Mouse (Mus musculus) spleen, adult 2 months (tissue): ENCODE results near the gene Ctnnb1. TPM values are rescaled to one million over a fixed set of nuclear protein-coding genes. Genes with fewer than 3 reads are reported as not detected.

Experiments used
- DNase-seq, 2 experiments: peaks; one replicate each; pipeline versions ENCODE4 v3.0.0 to v3.0.0-alpha.2; 2012 to 2021; ENCODE audit warnings: low spot score in 2 of 2, low read depth in 1 of 2
- H3K27ac ChIP-seq: fragments of 200-500 bp; 2 replicates; pipeline ENCODE4 v1.5.1; 2012; ENCODE audit warnings: low read length, inconsistent platforms; ENCODE audit not compliant: insufficient read depth
- H3K27me3 ChIP-seq: fragments of 200-500 bp; 2 replicates; pipeline ENCODE4 v1.6.1; 2012; ENCODE audit warnings: mild to moderate bottlenecking, moderate library complexity, low read length, inconsistent platforms; ENCODE audit not compliant: control insufficient read depth, insufficient read depth
- H3K36me3 ChIP-seq: fragments of 200-500 bp; 2 replicates; pipeline ENCODE4 v1.6.1; 2012; ENCODE audit warnings: mild to moderate bottlenecking, low read length, inconsistent platforms; ENCODE audit not compliant: control insufficient read depth, insufficient read depth
- H3K4me1 ChIP-seq: fragments of 200-500 bp; 2 replicates; pipeline ENCODE4 v1.6.1; 2011; ENCODE audit warnings: inconsistent platforms; ENCODE audit not compliant: control insufficient read depth, insufficient read depth, insufficient read length
- H3K4me3 ChIP-seq: fragments of 200-500 bp; 2 replicates; pipeline ENCODE4 v1.5.1; 2011; ENCODE audit warnings: mild to moderate bottlenecking, inconsistent platforms; ENCODE audit not compliant: insufficient read depth, insufficient read length; ENCODE audit errors: extremely low read depth
- CTCF ChIP-seq: fragments of 200-500 bp; IDR thresholded peaks from 2 replicates; pipeline ENCODE4 v1.5.1; 2011; ENCODE audit warnings: mild to moderate bottlenecking, inconsistent platforms; ENCODE audit not compliant: insufficient read depth, insufficient read length, insufficient replicate concordance; ENCODE audit errors: extremely low read depth
- POLR2A ChIP-seq: fragments of 200-500 bp; IDR thresholded peaks from 2 replicates; pipeline ENCODE4 v1.6.1; 2011; ENCODE audit warnings: low read depth, low read length, inconsistent platforms
- WGBS: fragments of 180-500 bp; shearing (Covaris S2); methylation state at CpG from one replicate; pipeline ENCODE4 v1.1.7; 2018; 5-methylcytosine and 5-hydroxymethylcytosine counted together
- polyA plus RNA-seq: library from polyadenylated mRNA; depleted of rRNA; stranded (reverse); fragments of >200 nt; gene quantifications from 2 replicates; pipeline ENCODE4 v1.2.3, GENCODE M21; 2012

The Ctnnb1 gene
- polyA plus RNA-seq, 1 experiment = 62.5 TPM

DNA sequence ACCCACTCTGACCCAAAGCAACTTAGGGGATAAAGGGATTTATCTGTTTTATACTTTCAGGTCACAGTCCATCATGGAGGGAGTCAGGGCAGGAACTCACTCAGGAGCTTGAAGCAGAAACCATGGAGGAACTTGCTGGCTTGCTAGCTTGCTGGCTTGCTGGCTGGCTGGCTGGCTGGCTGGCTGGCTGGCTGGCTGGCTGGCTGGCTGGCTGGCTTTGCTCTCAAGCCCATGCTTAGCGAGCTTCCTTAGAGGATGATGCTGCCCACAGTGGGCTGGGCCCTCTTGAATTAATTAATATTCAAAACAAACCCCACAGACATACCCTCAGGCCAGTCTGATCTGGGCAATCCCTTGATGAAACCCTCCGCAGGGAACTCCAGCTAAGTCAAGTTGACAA, 62.8 kb downstream of the Ctnnb1 start:
- Histone ChIP-seq H3K27me3 (no peaks in the 10 kb centered on the region), H3K27ac (no peak overlapping the region), H3K4me1 (no peaks in the 10 kb centered on the region), H3K4me3 (no peak overlapping the region), H3K36me3 (no peaks in the 10 kb centered on the region)
- DNase-seq = no peak
- 77% methylated on average over 2 of the region's 2 CpGs for WGBS
- TF ChIP-seq POLR2A (no peak), CTCF (no peak)

DNA sequence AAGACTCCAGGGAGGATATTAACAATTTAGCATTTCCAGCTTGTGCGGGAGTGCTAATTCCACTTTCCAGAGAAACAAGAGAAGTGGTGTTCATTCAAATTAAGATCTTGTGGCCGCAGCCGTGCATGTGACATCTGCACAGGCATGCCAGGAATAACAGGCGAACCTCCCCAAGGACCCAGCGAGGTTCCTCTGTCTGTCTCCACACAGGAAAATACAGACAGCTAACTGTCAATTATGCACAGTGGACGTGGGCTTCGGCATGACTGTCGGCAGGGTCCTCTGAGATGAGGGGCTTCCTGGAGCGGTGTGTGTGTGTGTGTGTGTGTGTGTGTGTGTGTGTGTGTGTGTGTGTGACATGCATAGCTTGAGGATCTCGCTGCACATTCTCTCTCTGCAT, 64.0 kb downstream of the Ctnnb1 start:
- TF ChIP-seq CTCF = no peak
- no peak for TF ChIP-seq POLR2A
- Histone ChIP-seq H3K4me1 (no peaks in the 10 kb centered on the region), H3K36me3 (no peaks in the 10 kb centered on the region), H3K4me3 (no peak overlapping the region), H3K27ac (no peak overlapping the region), H3K27me3 (no peaks in the 10 kb centered on the region)
- 66% methylated on average over 10 of the region's 10 CpGs for WGBS
- DNase-seq = no peak

DNA sequence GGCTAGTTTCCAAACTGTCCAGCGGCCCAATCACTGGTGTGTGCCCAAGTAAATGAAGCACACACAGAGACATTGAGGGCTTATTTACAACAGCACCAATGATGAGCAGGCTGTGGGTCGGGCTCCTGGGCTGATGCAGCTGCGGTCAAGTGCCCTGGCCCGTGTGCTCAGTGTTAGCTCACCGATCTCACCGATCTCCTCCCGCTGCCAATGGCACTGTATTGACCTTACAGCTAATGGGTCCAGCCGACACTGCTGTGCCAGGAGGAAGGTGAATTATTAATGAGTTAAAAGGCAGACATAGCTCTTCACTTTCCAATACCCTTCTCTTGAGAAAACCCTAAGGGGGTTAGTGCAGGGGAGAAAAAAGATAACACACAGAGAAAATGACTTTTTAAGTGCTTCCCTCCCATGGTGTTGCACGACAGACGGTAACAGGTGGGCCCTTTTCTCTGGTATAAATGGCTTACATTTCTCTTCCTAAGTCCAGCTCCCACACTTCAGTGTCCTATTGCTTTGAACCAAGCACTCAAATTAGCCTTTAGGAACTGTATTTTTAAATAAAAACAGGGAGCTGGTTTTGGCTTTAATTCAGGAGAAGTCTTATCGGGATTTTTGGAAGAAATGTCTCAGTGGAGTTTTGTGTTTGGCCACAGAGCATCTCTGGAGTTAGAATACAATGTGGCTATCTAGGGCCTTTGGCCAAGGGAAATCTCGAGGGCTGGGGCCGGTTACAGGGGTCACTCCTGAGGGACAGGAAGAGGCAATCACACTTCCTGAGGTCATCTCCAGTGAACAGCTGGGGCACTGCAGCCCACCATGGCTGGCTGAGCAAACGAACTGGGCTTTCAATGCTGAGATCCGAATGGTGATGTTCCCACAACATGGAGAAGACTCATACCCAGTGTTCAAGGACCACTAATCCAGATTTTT, 65.5 kb downstream of the Ctnnb1 start:
- 86% methylated on average over 15 of the region's 15 CpGs for WGBS
- Histone ChIP-seq H3K36me3 (no peaks in the 10 kb centered on the region), H3K4me1 (no peaks in the 10 kb centered on the region), H3K27me3 (no peaks in the 10 kb centered on the region), H3K27ac (no peak overlapping the region), H3K4me3 (no peak overlapping the region)
- TF ChIP-seq CTCF (no peak), POLR2A (no peak)
- no peak for DNase-seq

DNA sequence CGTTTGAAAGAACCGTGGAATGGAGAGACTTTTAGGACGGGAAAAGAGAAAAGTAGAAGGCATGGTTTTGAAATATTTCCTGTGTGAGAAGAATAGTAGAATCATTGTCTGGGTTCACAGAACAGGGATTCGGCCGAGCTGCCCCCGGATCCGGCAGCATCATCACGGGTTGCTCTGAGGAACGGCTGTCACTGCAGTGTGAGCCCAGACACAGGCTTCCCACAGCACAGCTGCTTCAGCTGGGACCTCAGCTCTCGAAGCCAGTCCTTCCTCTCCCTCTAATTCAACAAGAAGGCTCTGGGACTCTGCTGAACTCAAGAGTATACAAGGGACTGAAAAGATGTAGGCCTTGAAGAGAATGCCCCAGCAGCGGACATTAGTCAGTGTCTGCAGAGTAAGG, 69.7 kb downstream of the Ctnnb1 start:
- H3K4me3 ChIP-seq = no peak overlapping the region
- no peaks in the 10 kb centered on the region for H3K36me3 ChIP-seq
- H3K27me3 ChIP-seq = no peaks in the 10 kb centered on the region
- no peak overlapping the region for H3K27ac ChIP-seq
- DNase-seq = no peak
- 77% methylated on average over 11 of the region's 11 CpGs for WGBS
- no peak for TF ChIP-seq POLR2A
- no peak for TF ChIP-seq CTCF
- H3K4me1 ChIP-seq = no peaks in the 10 kb centered on the region

DNA sequence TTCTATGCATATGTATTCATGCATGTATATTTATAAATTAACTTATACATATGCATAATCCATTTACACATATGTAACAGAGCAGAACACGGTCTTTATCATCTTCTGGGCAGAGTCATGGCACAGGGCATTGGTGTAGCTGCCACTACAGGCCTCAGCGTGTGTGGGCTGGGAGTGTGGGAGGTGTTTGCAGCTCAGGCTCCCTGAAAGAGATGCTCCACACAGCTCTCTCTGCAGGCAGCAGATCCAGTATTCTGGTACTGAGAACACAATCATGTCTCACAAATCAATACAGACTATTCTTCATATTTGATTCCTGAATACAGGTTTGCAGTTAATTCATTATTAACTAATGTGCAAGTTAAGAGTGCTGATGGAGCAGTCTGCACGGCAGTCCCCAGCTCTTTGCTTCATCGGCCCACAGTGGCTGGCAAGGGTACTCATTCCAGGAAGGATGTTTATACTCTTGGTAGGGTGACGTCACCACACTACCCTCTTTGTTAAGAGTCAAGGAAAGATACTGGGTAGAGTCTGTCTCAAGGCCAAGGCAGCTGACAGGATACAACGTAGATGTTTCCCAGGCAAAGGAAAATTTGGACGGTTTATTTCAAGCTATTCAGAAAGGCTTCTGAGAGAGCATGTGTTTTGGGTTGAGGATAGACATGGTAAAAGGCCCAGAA, 71.8 kb downstream of the Ctnnb1 start:
- Histone ChIP-seq H3K4me3 (no peak overlapping the region), H3K4me1 (no peaks in the 10 kb centered on the region), H3K36me3 (no peaks in the 10 kb centered on the region), H3K27ac (no peak overlapping the region), H3K27me3 (no peaks in the 10 kb centered on the region)
- DNase-seq = no peak
- 80% methylated on average over 7 of the region's 7 CpGs for WGBS
- no peak for TF ChIP-seq CTCF
- TF ChIP-seq POLR2A = no peak

DNA sequence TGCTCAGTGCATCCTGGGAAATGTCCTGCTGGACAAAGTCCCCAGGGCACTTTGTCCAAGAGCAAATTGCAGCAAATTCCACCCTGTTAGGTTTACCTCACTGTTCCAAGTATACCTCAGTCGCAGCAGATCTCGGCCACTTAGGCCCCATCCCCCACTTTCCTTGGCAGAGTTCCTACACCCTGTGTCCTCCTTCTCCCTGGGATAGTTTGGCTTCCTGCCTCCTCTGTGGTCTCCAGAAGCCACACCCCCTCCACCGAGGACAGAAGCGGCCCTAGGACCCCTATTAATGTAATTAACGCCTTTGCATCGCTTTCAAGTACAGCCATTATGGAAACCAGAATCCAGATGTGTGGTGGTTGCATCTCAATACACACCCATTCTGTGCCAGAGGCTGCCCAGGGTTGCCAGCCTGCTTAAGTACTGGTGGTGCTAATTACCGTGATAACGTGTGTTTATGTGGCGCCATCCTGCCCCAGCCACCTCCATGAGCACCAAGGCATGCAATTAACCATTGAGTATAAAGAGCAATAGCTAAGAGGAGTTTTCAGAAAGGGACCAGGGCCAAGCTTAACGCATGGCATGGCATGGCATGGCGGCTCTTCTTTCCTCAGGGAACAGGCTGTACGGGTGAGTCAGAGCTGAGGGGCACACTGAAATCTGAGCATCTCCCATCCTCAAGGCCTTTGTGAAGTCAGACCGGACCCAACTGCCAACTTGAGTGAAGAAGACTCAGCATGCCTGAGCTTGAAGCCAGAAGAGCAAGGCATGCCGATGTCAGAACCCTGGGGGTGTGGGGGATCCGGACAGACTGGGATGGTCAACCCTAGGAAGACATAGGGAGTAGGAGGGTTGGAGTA, 72.9 kb downstream of the Ctnnb1 start:
- no peak for DNase-seq
- no peaks in the 10 kb centered on the region for H3K36me3 ChIP-seq
- no peak for TF ChIP-seq CTCF
- no peak for TF ChIP-seq POLR2A
- no peak overlapping the region for H3K4me3 ChIP-seq
- H3K27ac ChIP-seq = no peak overlapping the region
- H3K4me1 ChIP-seq = no peaks in the 10 kb centered on the region
- H3K27me3 ChIP-seq = no peaks in the 10 kb centered on the region
- WGBS = 81% methylated on average over 15 of the region's 15 CpGs
